9 mouse cellular contexts compared by ENCODE assay signal in genomic region chr9:78005481-78005880, GRCm38 (mm10). TPM values are rescaled to one million over a fixed set of nuclear protein-coding genes. Genes with fewer than 3 reads are reported as not detected.
DNase-seq lines count a peak whose midpoint lies in the region; ATAC-seq and TF ChIP-seq lines count a peak whose summit lies in the region.
"Had no signal": no experiment of that assay in that cellular context is flagged by ENCODE, and none has a peak within 500 bp of the region (broad histone marks: within the 10 kb centered on the region; RNA-seq: fewer than 3 reads in every experiment).

No protein-coding gene starts in this region.

- no peak overlapping the region for H3K9ac ChIP-seq in forebrain, postnatal 0 days

- peak; percentile 52 for TF ChIP-seq CTCF in forebrain, postnatal 0 days (IDR thresholded peaks at IDR 0.05; ENCODE audit: low read depth)
- peak; percentile 66 for TF ChIP-seq CTCF in bone marrow, adult 2 months (IDR thresholded peaks at IDR 0.05; ENCODE audit: control insufficient read depth, insufficient read depth, low read length)
- peak; percentile 59 for TF ChIP-seq CTCF in lung, adult 2 months (IDR thresholded peaks at IDR 0.05; ENCODE audit: insufficient read depth, low read length)

- H3K36me3 ChIP-seq in forebrain, postnatal 0 days (ENCODE audit: insufficient read depth) = no peaks in the 10 kb centered on the region
- no peaks in the 10 kb centered on the region for H3K36me3 ChIP-seq in forebrain, embryonic 10.5 days (replicated peaks)

- no peaks in the 10 kb centered on the region for H3K27me3 ChIP-seq in forebrain, postnatal 0 days (ENCODE audit: insufficient read depth, low read length)
- no peaks in the 10 kb centered on the region for H3K27me3 ChIP-seq in forebrain, embryonic 10.5 days (ENCODE audit: poor library complexity, severe bottlenecking)

- no peaks in the 10 kb centered on the region for H3K4me1 ChIP-seq in forebrain, postnatal 0 days (ENCODE audit: insufficient read depth)
- H3K4me1 ChIP-seq in forebrain, embryonic 10.5 days = no peaks in the 10 kb centered on the region; the same call in 1 of the 2 replicates
- no peaks in the 10 kb centered on the region for H3K4me1 ChIP-seq in bone marrow, adult 2 months (ENCODE audit: control insufficient read depth, insufficient read depth, low read length)
- peaks cover 5% of the 10 kb centered on the region for H3K4me1 ChIP-seq in lung, adult 2 months (ENCODE audit: control insufficient read depth, insufficient read depth, low read length)

- H3K4me3 ChIP-seq in forebrain, postnatal 0 days (ENCODE audit: low read depth, low read length) = no peak overlapping the region
- no peak overlapping the region for H3K4me3 ChIP-seq in forebrain, embryonic 10.5 days
- H3K4me3 ChIP-seq in bone marrow, adult 2 months (replicated peaks; ENCODE audit: control insufficient read depth, low read depth, low read length) = no peak overlapping the region
- H3K4me3 ChIP-seq in lung, adult 2 months (replicated peaks; ENCODE audit: extremely low read depth, low read depth, low read length) = no peak overlapping the region

- DNase-seq in forebrain, postnatal 0 days = no peak
- DNase-seq in forebrain, embryonic 10.5 days (ENCODE audit: extremely low spot score, low spot score) = no peak
- DNase-seq in B cell, adult 2 months = peak; percentile 66 to 78
- DNase-seq in lung, adult 2 months = no peak
- DNase-seq in adipocyte (ENCODE audit: low spot score) = no peak
- no peak for DNase-seq in frontal cortex, adult 2 months (ENCODE audit: extremely low spot score in 1 of 2, low spot score in 1 of 2)
- DNase-seq in frontal cortex, postnatal 25 days (ENCODE audit: low spot score in 2 of 2) = no peak

- TF ChIP-seq POLR2A in bone marrow, adult 2 months (IDR thresholded peaks at IDR 0.05; ENCODE audit: borderline replicate concordance, control insufficient read depth, low read depth, low read length) = no peak
- TF ChIP-seq POLR2A in lung, adult 2 months (IDR thresholded peaks at IDR 0.05; ENCODE audit: borderline replicate concordance, extremely low read depth, low read depth, low read length) = no peak

- no peak for ATAC-seq in forebrain, postnatal 0 days

- H3K4me2 ChIP-seq in forebrain, postnatal 0 days (ENCODE audit: low read depth) = no peak overlapping the region

- WGBS in forebrain, postnatal 0 days = 58% methylated on average over 3 of the region's 3 CpGs
- WGBS in forebrain, embryonic 10.5 days = 55% methylated on average over 3 of the region's 3 CpGs
- 19% methylated on average over 3 of the region's 3 CpGs for WGBS in bone marrow, adult 2 months
- WGBS in lung, adult 2 months = 62% methylated on average over 3 of the region's 3 CpGs

- no peaks in the 10 kb centered on the region for H3K9me3 ChIP-seq in forebrain, postnatal 0 days (ENCODE audit: low read length)
- no peaks in the 10 kb centered on the region for H3K9me3 ChIP-seq in forebrain, embryonic 10.5 days

- no peak overlapping the region for H3K27ac ChIP-seq in forebrain, postnatal 0 days (ENCODE audit: low read depth, low read length)
- no peak overlapping the region for H3K27ac ChIP-seq in forebrain, embryonic 10.5 days
- H3K27ac ChIP-seq in bone marrow, adult 2 months (ENCODE audit: control insufficient read depth, insufficient read depth, low read depth, low read length, poor library complexity) = no peak overlapping the region

RNA-seq across cellular contexts. Expression of gene Gcm1, which starts 46.2 kb away (rescaled TPM):
- total RNA-seq in forebrain, postnatal 0 days (2014; rRNA removed) = not detected in 2 replicates
- not detected in 2 replicates for polyA plus RNA-seq in forebrain, postnatal 0 days (2015; fragmentation: Nextera tagmentation; extraction: Ambion mirVana)
- 0.10 TPM in 1 of 2 replicates, not detected in the other for polyA plus RNA-seq in forebrain, embryonic 10.5 days (2016; fragmentation: Nextera tagmentation; extraction: Ambion mirVana)
- polyA plus RNA-seq in bone marrow, adult 2 months (2011; ENCODE audit: insufficient read depth, insufficient read length, low replicate concordance, missing spikeins) = not detected in 2 replicates
- not detected in 2 replicates for polyA plus RNA-seq in lung, adult 2 months (2012; rRNA removed)
- polyA plus RNA-seq in frontal cortex, adult 2 months (2012; rRNA removed) = 0.08 TPM in 1 of 2 replicates, not detected in the other
- polyA plus RNA-seq: intestine, embryonic 14.5 days had no signal

Comparison
In these comparisons a context has a peak if more than half of its experiments do, and no peak if none do; other contexts are left out.
1. DNase-seq: peak in B cell, adult 2 months (2 of 2); none in forebrain, postnatal 0 days (single experiment), forebrain, embryonic 10.5 days (single experiment), lung, adult 2 months (single experiment), adipocyte (single experiment), frontal cortex, adult 2 months (0 of 2) and frontal cortex, postnatal 25 days (0 of 2).
2. Peak in every context shown above with its lines, with median percentiles within 50 percentile points of each other: CTCF ChIP-seq.